Mouse (Mus musculus) splenic B cell, adult 2 months (primary cell): ENCODE results near the gene Ephb2.

Experiments used
- DNase-seq: peaks from one replicate; pipeline ENCODE4 v3.0.0-alpha.2; 2011; ENCODE audit warnings: low read depth, low spot score
- H3K27me3 ChIP-seq: 2 replicates; pipeline ENCODE4 v1.6.1; 2012; ENCODE audit warnings: mild to moderate bottlenecking, low read length, moderate library complexity, mixed read lengths; ENCODE audit not compliant: control insufficient read depth, poor library complexity, insufficient read depth, severe bottlenecking
- H3K36me3 ChIP-seq: 2 replicates; pipeline ENCODE4 v1.6.1; 2012; ENCODE audit warnings: mild to moderate bottlenecking, low read length, moderate library complexity, mixed read lengths; ENCODE audit not compliant: control insufficient read depth, poor library complexity, insufficient read depth, severe bottlenecking

Ephb2 gene

DNA sequence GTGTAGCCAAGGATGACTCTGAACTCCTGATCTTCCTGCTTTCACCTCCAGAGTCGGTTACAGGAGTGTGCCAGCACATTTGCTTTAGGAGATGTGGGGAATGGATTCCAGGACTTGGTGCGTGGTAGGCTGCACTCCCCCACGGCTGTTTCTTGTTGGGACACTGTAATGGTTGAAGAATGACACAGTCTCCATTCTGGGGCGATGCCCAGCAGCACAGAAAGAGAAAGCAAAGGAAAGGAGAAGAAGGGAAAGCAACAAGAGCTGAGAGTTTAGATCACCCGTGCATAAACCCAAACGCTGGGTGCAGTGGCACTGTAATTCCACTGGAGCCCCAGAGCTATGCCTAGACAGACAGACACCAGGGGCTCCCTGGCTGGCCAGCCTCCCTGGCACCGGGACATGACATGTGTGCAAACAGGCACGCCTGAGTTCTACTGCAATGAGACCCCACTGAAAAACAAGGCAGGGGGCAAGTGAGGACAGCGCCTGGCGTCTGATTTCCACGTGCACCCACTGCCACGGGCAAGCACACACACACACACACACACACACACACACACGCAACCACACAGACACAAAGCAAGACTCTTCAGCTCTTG, 104.7 kb downstream of the Ephb2 start:
- no peaks in the 10 kb centered on the region for H3K27me3 ChIP-seq
- no peak for DNase-seq
- H3K36me3 ChIP-seq, result no peaks in the 10 kb centered on the region

DNA sequence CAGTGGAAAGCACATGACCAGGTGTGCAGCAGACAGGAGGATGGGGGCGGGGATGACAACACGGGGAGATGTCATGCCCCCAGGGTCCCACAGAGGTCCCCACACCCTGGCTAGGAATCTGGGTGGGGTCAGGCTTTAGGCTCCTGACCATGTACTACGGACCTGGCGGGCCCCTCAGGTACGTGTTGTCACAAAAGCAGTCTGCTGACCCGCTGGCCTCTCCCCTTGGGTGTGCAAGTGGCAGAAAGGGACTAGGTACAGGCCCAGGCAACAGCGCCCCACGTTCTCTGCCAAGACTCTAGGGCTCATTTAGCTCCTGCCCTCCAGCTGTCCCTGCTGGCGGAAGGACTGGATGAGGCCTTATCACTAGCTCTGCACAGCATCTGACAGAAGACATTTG, 105.3 kb downstream of the Ephb2 start:
- Histone ChIP-seq H3K27me3 (no peaks in the 10 kb centered on the region), H3K36me3 (no peaks in the 10 kb centered on the region)
- no peak for DNase-seq

DNA sequence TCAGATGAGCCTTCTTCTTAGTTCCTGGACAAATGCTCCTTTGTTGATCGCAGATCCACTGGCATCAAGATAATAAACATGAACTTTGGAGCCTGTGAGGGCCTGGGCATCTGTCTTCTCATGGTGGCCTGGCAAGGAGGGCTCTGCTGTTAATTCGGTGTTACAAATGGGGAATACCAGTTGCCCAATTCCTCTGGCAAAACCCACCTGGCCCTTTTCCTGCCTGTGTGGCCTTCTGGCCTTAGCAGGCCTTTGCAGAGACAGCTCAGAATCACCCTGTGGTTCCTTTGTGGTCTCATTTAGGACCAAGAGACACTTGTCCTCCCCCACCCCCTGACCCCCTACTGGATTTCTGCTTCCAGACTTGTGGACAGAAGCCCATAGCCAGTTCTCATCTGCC, 106.2 kb downstream of the Ephb2 start:
- Histone ChIP-seq H3K27me3 (no peaks in the 10 kb centered on the region), H3K36me3 (no peaks in the 10 kb centered on the region)
- DNase-seq, result no peak

GRCm38 (mm10) chr4:136726941-136727340, 108.8 kb downstream of the Ephb2 start:
- DNase-seq, result no peak
- Histone ChIP-seq H3K36me3 (no peaks in the 10 kb centered on the region), H3K27me3 (no peaks in the 10 kb centered on the region)

- Histone ChIP-seq H3K27me3 (no peaks in the 10 kb centered on the region), H3K36me3 (no peaks in the 10 kb centered on the region)
- DNase-seq, result no peak
Observed at GRCm38 (mm10) chr4:136724731-136725130, 111.1 kb downstream of the Ephb2 start.

DNA sequence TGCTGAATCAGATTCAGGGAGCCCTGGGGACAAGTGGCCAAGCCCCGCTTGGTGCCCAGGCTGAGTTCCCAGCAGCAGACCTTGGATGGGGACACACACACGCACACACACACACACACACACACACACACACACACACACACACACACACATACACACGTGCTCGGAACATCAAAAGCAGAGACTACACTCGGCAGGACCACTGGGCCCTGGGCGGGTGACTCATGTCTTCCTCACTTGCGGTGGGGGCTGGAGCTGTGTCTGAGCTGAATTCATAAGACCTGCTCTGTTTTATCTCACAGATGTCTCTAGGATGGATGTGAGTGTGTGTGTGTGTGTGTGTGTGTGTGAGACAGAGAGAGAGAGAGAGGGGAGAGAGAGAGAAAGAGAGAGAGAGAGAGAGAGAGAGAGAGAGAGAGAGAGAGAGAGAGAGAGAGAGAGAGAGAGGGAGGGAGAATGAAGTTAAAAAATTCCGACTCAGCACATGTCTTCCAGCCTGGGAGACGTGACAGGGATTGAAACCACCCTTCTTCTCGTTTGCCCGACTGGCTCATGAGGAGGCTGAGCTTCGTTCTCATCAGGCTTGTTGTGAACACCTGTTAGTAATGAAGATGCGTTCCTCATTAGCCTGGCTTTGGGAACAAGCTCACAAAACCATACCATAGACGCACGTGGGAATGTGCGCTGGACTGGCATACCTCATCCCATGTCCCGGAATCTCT, 113.3 kb downstream of the Ephb2 start:
- no peak for DNase-seq
- no peaks in the 10 kb centered on the region for H3K36me3 ChIP-seq
- no peaks in the 10 kb centered on the region for H3K27me3 ChIP-seq

DNA sequence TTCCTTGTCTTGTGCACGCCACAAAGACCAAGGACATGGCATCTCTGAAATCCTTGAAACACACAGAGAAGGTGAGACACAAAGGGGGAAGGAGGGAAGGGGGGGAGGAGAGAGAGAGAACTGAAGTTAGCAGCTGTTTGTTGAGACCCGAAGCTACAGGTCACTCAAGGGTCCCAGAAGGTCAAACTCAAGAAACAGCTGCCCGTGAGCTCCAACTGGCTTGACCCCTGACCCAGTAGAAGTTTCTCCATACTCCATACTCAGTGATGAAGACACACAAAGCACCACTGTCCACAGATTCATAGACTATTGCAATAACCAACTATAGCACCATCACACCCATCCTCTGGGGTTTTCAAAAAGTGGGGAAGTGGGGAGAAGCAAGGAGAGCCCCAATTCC, 113.9 kb downstream of the Ephb2 start:
- Histone ChIP-seq H3K27me3 (no peaks in the 10 kb centered on the region), H3K36me3 (no peaks in the 10 kb centered on the region)
- no peak for DNase-seq

DNA sequence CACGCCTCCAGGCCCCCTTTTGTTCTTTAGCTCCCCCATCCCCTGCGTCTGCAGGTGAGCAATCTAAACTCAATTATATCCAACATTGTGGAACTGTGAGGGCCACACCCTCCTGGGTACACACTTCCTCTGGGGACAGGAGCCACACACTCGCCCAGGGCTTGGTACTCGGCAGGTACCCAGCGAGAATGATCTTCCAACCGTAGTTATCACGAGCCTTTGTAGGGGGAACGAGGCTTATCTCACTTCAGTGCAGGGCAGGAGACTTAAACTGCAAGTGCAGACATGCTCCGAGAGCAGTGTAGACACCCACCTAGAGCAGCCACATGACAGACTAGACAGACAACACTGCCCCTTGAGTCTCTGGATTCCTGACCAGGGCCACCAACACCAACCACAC, 115.8 kb downstream of the Ephb2 start:
- H3K27me3 ChIP-seq, result no peaks in the 10 kb centered on the region
- no peak for DNase-seq
- no peaks in the 10 kb centered on the region for H3K36me3 ChIP-seq

- no peaks in the 10 kb centered on the region for H3K36me3 ChIP-seq
- no peaks in the 10 kb centered on the region for H3K27me3 ChIP-seq
- no peak for DNase-seq
Observed at GRCm38 (mm10) chr4:136718193-136718986, 117.4 kb downstream of the Ephb2 start.

DNA sequence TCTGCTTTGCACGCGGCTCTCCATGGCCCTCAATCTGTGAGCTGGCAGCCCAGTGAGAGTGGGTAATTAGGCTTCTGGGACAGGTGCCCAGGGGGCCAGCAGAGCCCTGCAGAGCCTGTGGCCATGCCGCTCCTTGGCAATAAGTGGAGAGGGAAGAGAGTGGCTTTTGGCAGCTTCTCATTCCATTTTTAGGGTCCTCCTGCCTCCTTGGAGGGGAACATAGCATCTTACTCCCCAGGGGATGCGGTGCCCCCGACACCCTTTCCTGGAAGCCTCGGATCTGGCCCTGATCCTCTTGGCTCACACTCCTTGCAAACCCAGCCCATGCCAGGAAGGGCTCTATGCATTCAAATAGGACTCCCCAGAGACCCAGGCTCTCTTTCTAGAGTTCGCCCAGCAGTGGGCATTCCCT, 119.2 kb downstream of the Ephb2 start:
- H3K27me3 ChIP-seq, result no peaks in the 10 kb centered on the region
- DNase-seq, result no peak
- H3K36me3 ChIP-seq, result no peaks in the 10 kb centered on the region

DNA sequence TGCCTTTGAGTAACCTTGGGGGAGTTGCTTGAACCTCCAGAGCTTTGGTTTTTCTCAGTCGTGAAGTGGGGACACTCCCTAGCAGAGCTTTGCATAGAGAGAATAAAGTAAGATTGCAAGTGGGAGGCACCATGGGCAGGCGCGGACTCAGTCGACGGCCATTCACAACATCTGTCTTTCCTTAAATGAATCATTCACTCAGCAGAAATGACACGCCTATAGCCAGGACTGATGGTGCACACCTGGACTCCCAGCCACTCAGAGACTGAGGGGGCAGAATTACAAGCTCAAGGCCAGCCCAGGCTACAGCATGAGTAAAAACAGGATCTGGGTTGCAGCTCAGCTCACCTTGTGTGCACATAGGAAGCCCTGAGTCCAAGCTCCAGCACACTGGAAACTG, 121.3 kb downstream of the Ephb2 start:
- Histone ChIP-seq H3K27me3 (no peaks in the 10 kb centered on the region), H3K36me3 (no peaks in the 10 kb centered on the region)
- no peak for DNase-seq

DNA sequence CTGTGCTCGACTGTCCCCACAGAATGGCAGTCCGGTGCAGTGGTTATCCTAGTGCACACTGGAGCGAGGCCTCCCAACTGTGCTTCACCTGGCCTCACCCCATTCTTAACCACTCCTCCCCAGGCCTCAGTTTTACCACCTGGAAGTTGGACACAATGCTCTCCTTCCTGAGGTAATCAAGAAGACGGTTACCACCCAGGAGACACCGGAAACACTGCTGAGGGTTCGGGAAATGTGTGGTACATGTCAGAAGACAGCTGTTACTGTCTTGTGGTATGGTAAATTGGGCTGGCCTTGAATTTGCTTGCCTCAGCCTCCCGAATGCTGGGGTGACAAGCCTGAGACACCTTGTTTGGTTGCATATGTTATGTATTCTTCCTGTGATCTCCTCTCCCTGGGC, 121.9 kb downstream of the Ephb2 start:
- no peaks in the 10 kb centered on the region for H3K27me3 ChIP-seq
- H3K36me3 ChIP-seq, result no peaks in the 10 kb centered on the region
- no peak for DNase-seq

DNA sequence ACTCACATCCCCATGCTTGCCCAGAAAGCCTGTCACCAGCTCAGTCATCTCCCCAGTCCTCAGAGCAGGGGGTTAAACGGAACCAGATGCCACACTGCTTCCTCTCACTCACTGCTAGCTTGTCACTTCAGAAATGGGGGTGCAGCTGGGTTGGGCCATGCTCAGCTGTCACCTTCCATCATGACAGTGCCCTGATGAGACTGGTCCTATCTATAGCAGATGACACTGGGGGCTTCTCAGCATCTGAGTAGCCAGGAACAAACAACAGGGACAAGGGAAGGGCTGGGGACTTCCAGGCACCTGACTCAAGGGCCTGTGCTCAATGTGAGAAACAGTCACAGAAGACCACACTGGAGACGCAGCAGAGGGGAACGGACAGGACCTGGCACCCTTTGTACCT, 122.4 kb downstream of the Ephb2 start:
- Histone ChIP-seq H3K36me3 (no peaks in the 10 kb centered on the region), H3K27me3 (no peaks in the 10 kb centered on the region)
- no peak for DNase-seq

GRCm38 (mm10) chr4:136711985-136712768, 123.6 kb downstream of the Ephb2 start:
- H3K36me3 ChIP-seq, result no peaks in the 10 kb centered on the region
- no peak for DNase-seq
- no peaks in the 10 kb centered on the region for H3K27me3 ChIP-seq

DNA sequence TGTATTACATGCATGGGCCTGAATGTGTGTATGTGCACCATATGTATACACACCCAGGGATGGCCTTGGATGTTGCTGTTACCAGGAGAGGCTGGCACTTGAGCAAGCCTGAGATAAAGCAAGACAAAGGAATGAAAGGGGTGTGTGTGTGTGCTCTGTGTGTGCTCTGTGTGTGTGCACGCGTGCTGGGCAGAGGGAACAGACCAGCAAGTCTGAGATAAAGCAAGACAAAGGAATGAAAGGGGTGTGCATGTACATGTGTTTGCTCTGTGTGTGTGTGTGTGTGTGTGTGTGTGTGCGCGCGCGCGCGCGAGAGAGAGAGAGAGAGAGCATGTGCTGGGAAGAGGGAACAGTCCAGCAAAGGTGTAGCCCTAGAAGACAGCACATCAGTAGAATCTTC, 125.4 kb downstream of the Ephb2 start:
- no peak for DNase-seq
- no peaks in the 10 kb centered on the region for H3K36me3 ChIP-seq
- no peaks in the 10 kb centered on the region for H3K27me3 ChIP-seq
